Mouse (Mus musculus) CH12.LX (cell line): ENCODE results near the gene Hlx. TPM values are rescaled to one million over a fixed set of nuclear protein-coding genes. Genes with fewer than 3 reads are reported as not detected.

ENCODE experiments used
- DNase-seq: peaks from one replicate; pipeline ENCODE4 v3.0.0-alpha.2; 2013; ENCODE audit errors: extremely low read depth
- H3K27ac ChIP-seq: 2 replicates; pipeline ENCODE4 v1.5.1; 2012; ENCODE audit warnings: low read depth, mild to moderate bottlenecking, control low read depth, moderate library complexity; ENCODE audit not compliant: insufficient read depth
- H3K27me3 ChIP-seq: replicated peaks from 2 replicates; pipeline ENCODE3; 2012; ENCODE audit warnings: inconsistent platforms
- H3K36me3 ChIP-seq, 2 experiments: replicated peaks in 1 of 2; 2 replicates each; pipeline versions ENCODE3 to v1.6.1; 2012; ENCODE audit warnings: inconsistent platforms in 1 of 2, low read length in 1 of 2, mild to moderate bottlenecking in 1 of 2, mixed read lengths in 1 of 2, moderate library complexity in 1 of 2; ENCODE audit not compliant: control insufficient read depth in 1 of 2, insufficient read depth in 1 of 2
- H3K4me1 ChIP-seq, 2 experiments: 2 replicates each; pipeline ENCODE4 v1.6.1; 2012; ENCODE audit warnings: inconsistent platforms in 1 of 2, moderate library complexity in 1 of 2; ENCODE audit not compliant: insufficient read depth in 2 of 2, control insufficient read depth in 1 of 2
- H3K4me2 ChIP-seq: 2 replicates; pipeline ENCODE4 v1.6.1; 2012; ENCODE audit warnings: low read depth, mild to moderate bottlenecking, control low read depth; ENCODE audit not compliant: poor library complexity, insufficient read depth, severe bottlenecking
- H3K4me3 ChIP-seq, 3 experiments: fragments of 150-350 bp in 1 of 3; sonication (generic) in 1 of 3; replicated peaks in 1 of 3; 2 replicates each; pipeline versions ENCODE3 to v1.5.1; 2011 to 2012; ENCODE audit warnings: low read depth in 2 of 3, low read length in 2 of 3, mild to moderate bottlenecking in 2 of 3, moderate library complexity in 2 of 3, control low read depth in 1 of 3, improper control_type of control experiment in 1 of 3, inconsistent platforms in 1 of 3, mixed read lengths in 1 of 3; ENCODE audit not compliant: poor library complexity in 1 of 3
- H3K79me2 ChIP-seq: replicated peaks from 2 replicates; pipeline ENCODE4 v1.6.1; 2012; ENCODE audit warnings: mild to moderate bottlenecking, moderate library complexity; ENCODE audit not compliant: control insufficient read depth, poor library complexity, insufficient read depth, severe bottlenecking; ENCODE audit errors: extremely low read depth
- H3K9ac ChIP-seq: 2 replicates; pipeline ENCODE4 v1.6.1; 2012; ENCODE audit warnings: low read depth, mild to moderate bottlenecking, control low read depth, moderate library complexity; ENCODE audit not compliant: insufficient read depth
- H3K9me3 ChIP-seq: replicated peaks from 2 replicates; pipeline ENCODE3; 2012; ENCODE audit warnings: low read length, inconsistent platforms, mixed read lengths
- BHLHE40 ChIP-seq: IDR thresholded peaks from 2 replicates; pipeline ENCODE4 v1.6.1; 2011; ENCODE audit warnings: mild to moderate bottlenecking, low read depth, low read length, improper control_type of control experiment
- CHD1 ChIP-seq: IDR thresholded peaks from 2 replicates; pipeline ENCODE4 v1.6.1; 2012; ENCODE audit warnings: low read depth, low read length, improper control_type of control experiment, inconsistent platforms
- E2F4 ChIP-seq: IDR thresholded peaks from 2 replicates; pipeline ENCODE4 v1.6.1; 2011; ENCODE audit warnings: low read depth, low read length, improper control_type of control experiment; ENCODE audit not compliant: insufficient replicate concordance
- ELF1 ChIP-seq: IDR thresholded peaks from 2 replicates; pipeline ENCODE4 v1.6.1; 2014; ENCODE audit warnings: low read depth, mild to moderate bottlenecking, inconsistent platforms, low read length, improper control_type of control experiment
- GABPA ChIP-seq: IDR thresholded peaks from 2 replicates; pipeline ENCODE4 v1.6.1; 2012; ENCODE audit warnings: low read depth, low read length, improper control_type of control experiment, inconsistent platforms; ENCODE audit not compliant: insufficient replicate concordance
- IRF4 ChIP-seq: IDR thresholded peaks from 2 replicates; pipeline ENCODE4 v1.6.1; 2014; ENCODE audit warnings: low read depth, mild to moderate bottlenecking, inconsistent platforms, low read length, improper control_type of control experiment
- JUND ChIP-seq: conservative IDR thresholded peaks from 2 replicates; pipeline ENCODE4 v1.6.1; 2011; ENCODE audit warnings: low read depth, low read length, improper control_type of control experiment
- MAX ChIP-seq: IDR thresholded peaks from 2 replicates; pipeline ENCODE4 v1.6.1; 2011; ENCODE audit warnings: low read length, improper control_type of control experiment
- MAZ ChIP-seq: IDR thresholded peaks from 2 replicates; pipeline ENCODE4 v1.6.1; 2012; ENCODE audit warnings: low read depth, mild to moderate bottlenecking, inconsistent platforms, low read length, improper control_type of control experiment, moderate library complexity
- MEF2A ChIP-seq: IDR thresholded peaks from 2 replicates; pipeline ENCODE4 v1.6.1; 2014; ENCODE audit warnings: low read depth, mild to moderate bottlenecking, inconsistent platforms, low read length, improper control_type of control experiment, borderline replicate concordance
- MXI1 ChIP-seq: IDR thresholded peaks from 2 replicates; pipeline ENCODE4 v1.6.1; 2011; ENCODE audit warnings: mild to moderate bottlenecking, low read depth, low read length, improper control_type of control experiment
- MYC ChIP-seq: IDR thresholded peaks from 2 replicates; pipeline ENCODE4 v1.6.1; 2011; ENCODE audit warnings: low read depth, mild to moderate bottlenecking, improper control_type of control experiment, low read length
- NELFE ChIP-seq: IDR thresholded peaks from 2 replicates; pipeline ENCODE4 v1.6.1; 2011; ENCODE audit warnings: low read depth, low read length, improper control_type of control experiment
- PAX5 ChIP-seq: IDR thresholded peaks from 2 replicates; pipeline ENCODE4 v1.6.1; 2012; ENCODE audit warnings: low read length, inconsistent platforms, mixed read lengths
- POLR2AphosphoS2 ChIP-seq: IDR thresholded peaks from 2 replicates; pipeline ENCODE4 v1.6.1; 2011; ENCODE audit warnings: low read depth, low read length, improper control_type of control experiment
- RAD21 ChIP-seq: IDR thresholded peaks from 2 replicates; pipeline ENCODE4 v1.6.1; 2011; ENCODE audit warnings: low read depth, mild to moderate bottlenecking, low read length, improper control_type of control experiment, moderate library complexity
- SIN3A ChIP-seq: IDR thresholded peaks from 2 replicates; pipeline ENCODE4 v1.6.1; 2012; ENCODE audit warnings: low read length, improper control_type of control experiment, inconsistent platforms
- TCF12 ChIP-seq: IDR thresholded peaks from 2 replicates; pipeline ENCODE4 v1.6.1; 2014; ENCODE audit warnings: low read depth, mild to moderate bottlenecking, inconsistent platforms, low read length, improper control_type of control experiment
- UBTF ChIP-seq: IDR thresholded peaks from 2 replicates; pipeline ENCODE4 v1.6.1; 2012; ENCODE audit warnings: low read depth, mild to moderate bottlenecking, inconsistent platforms, low read length, improper control_type of control experiment, moderate library complexity
- USF1 ChIP-seq: IDR thresholded peaks from 2 replicates; pipeline ENCODE4 v1.6.1; 2014; ENCODE audit warnings: low read depth, mild to moderate bottlenecking, inconsistent platforms, low read length, improper control_type of control experiment
- ZC3H11A ChIP-seq: IDR thresholded peaks from 2 replicates; pipeline ENCODE4 v1.6.1; 2012; ENCODE audit warnings: low read depth, mild to moderate bottlenecking, inconsistent platforms, low read length, improper control_type of control experiment
- dilution Hi-C: fragments of 300-500 bp; cut with MboI; formaldehyde crosslinking; loops from 2 replicates; pipeline ENCODE4 v1.14.3; 2020; ENCODE audit warnings: low sequenced_read_pairs; ENCODE audit not compliant: extremely low pct_unique_long_range_greater_than_20kb, extremely low pct_ligation_motif_present
- in situ Hi-C: fragments of 300-500 bp; cut with MboI; formaldehyde crosslinking; loops from 3 replicates; pipeline ENCODE4 v1.14.3; 2019; ENCODE audit warnings: low sequenced_read_pairs, low pct_ligation_motif_present, low pct_unique_long_range_greater_than_20kb, mixed read lengths
- polyA plus RNA-seq: library from polyadenylated mRNA; unstranded; fragments of >175 nt; gene quantifications from 2 replicates; pipeline ENCODE4 v1.2.1, GENCODE M21; 2012; ENCODE audit warnings: low read depth; ENCODE audit not compliant: insufficient read length
- total RNA-seq, 2 experiments: library from RNA; depleted of rRNA; stranded (reverse); fragments of 300-350 nt in 1 of 2; fragments of >200 nt in 1 of 2; gene quantifications; 2 replicates each; pipeline ENCODE4 v1.2.3; 2012 to 2014

Hlx gene
- total and polyA plus RNA-seq, 3 experiments, result 0.34 to 1.1 (median 0.64) TPM

- no peaks in the 10 kb centered on the region for H3K4me1 ChIP-seq
- TF ChIP-seq ELF1 (no peak), TCF12 (no peak), PAX5 (no peak), JUND (no peak), IRF4 (no peak), BHLHE40 (no peak)
- no peak overlapping the region for H3K27ac ChIP-seq
- no peak overlapping the region for H3K9ac ChIP-seq
- in situ Hi-C loops, result no loop called here
- no peaks in the 10 kb centered on the region for H3K36me3 ChIP-seq
- H3K79me2 ChIP-seq, result no peaks in the 10 kb centered on the region
- no peak overlapping the region for H3K4me2 ChIP-seq
- H3K4me3 ChIP-seq, result no peak overlapping the region
- no peaks in the 10 kb centered on the region for H3K27me3 ChIP-seq
- no peaks in the 10 kb centered on the region for H3K9me3 ChIP-seq
- no peak for DNase-seq
- dilution Hi-C loops, result no loop called here
These were observed 52.9 kb downstream of the Hlx start for GRCm38 (mm10) chr1:184679416-184679965.

GRCm38 (mm10) chr1:184677641-184678040, 54.8 kb downstream of the Hlx start:
- Histone ChIP-seq H3K4me3 (no peak overlapping the region), H3K9ac (no peak overlapping the region), H3K4me1 (no peaks in the 10 kb centered on the region), H3K9me3 (no peaks in the 10 kb centered on the region), H3K4me2 (no peak overlapping the region), H3K27me3 (no peaks in the 10 kb centered on the region), H3K79me2 (no peaks in the 10 kb centered on the region), H3K36me3 (no peaks in the 10 kb centered on the region), H3K27ac (no peak overlapping the region)
- dilution Hi-C loops (no loop called here), in situ Hi-C loops (no loop called here)
- no peak for TF ChIP-seq NELFE
- no peak for TF ChIP-seq ZC3H11A
- no peak for TF ChIP-seq MEF2A
- no peak for TF ChIP-seq RAD21
- no peak for TF ChIP-seq GABPA
- no peak for TF ChIP-seq UBTF
- TF ChIP-seq MXI1, result no peak
- no peak for TF ChIP-seq CHD1
- TF ChIP-seq USF1, result no peak
- no peak for TF ChIP-seq MYC
- TF ChIP-seq E2F4, result no peak
- no peak for TF ChIP-seq POLR2AphosphoS2
- TF ChIP-seq MAZ, result no peak
- no peak for TF ChIP-seq JUND
- TF ChIP-seq SIN3A, result no peak
- no peak for TF ChIP-seq ELF1
- no peak for TF ChIP-seq MAX
- TF ChIP-seq TCF12, result no peak
- no peak for DNase-seq

Other genes with a start within 250 kb of the Hlx start
- not detected in 2 replicates for gene Marc1, start 78.7 kb upstream of the Hlx start, total RNA-seq (2012; rRNA removed)
- not detected in 2 replicates for gene Marc1, start 78.7 kb upstream of the Hlx start, total RNA-seq (2014; rRNA removed)
- not detected in 2 replicates for gene Marc1, start 78.7 kb upstream of the Hlx start, polyA plus RNA-seq
- gene Marc2, start 113.8 kb upstream of the Hlx start, total RNA-seq (2012; rRNA removed), result 49.7 and 55.0 TPM in 2 replicates
- 54.8 and 63.5 TPM in 2 replicates for gene Marc2, start 113.8 kb upstream of the Hlx start, total RNA-seq (2014; rRNA removed)
- gene Marc2, start 113.8 kb upstream of the Hlx start, polyA plus RNA-seq, result 129 and 155 TPM in 2 replicates
- not detected in 2 replicates for gene C130074G19Rik, start 150.6 kb upstream of the Hlx start, total RNA-seq (2012; rRNA removed)
- not detected in 2 replicates for gene C130074G19Rik, start 150.6 kb upstream of the Hlx start, total RNA-seq (2014; rRNA removed)
- not detected in 2 replicates for gene C130074G19Rik, start 150.6 kb upstream of the Hlx start, polyA plus RNA-seq